Mouse (Mus musculus): ENCODE results near the gene Ppp6r1. TPM values are rescaled to one million over a fixed set of nuclear protein-coding genes. Genes with fewer than 3 reads are reported as not detected.
A peak's percentile ranks its signal among the peaks of the same experiment; 100 is the strongest.

Gene Ppp6r1
- total and polyA plus RNA-seq, 3 experiments: 89.5 to 167 TPM; not detected in 1

GRCm38 (mm10) chr7:4653780-4654179 lies 5.0 kb downstream of the Ppp6r1 start (continued):
- TF ChIP-seq USF2 (IDR thresholded peaks at IDR 0.05; ENCODE audit: borderline replicate concordance in 1 of 2, insufficient read depth in 1 of 2, low read depth in 1 of 2, low read length in 2 of 2) (no peak), MXI1 (IDR thresholded peaks at IDR 0.05; ENCODE audit: low read depth, low read length) (peak; percentile 73), TBP (IDR thresholded peaks at IDR 0.05; ENCODE audit: low read depth, low read length) (peak; percentile 87), KAT2A (conservative IDR thresholded peaks at IDR 0.05; ENCODE audit: low read depth, low read length) (peak; percentile 55), ELF1 (IDR thresholded peaks at IDR 0.05; ENCODE audit: low read depth, low read length) (peak; percentile 75), EP300 (IDR thresholded peaks at IDR 0.05; ENCODE audit: low read depth in 1 of 2, low read length in 2 of 2) (peak; percentile 76 to 92; a peak in 3 of 4 replicates), CHD1 (IDR thresholded peaks at IDR 0.05; ENCODE audit: low read depth, low read length) (0 out of 2 replicates have a peak, but pooled peaks have one; percentile 86), E2F4 (IDR thresholded peaks at IDR 0.05; ENCODE audit: borderline replicate concordance, low read depth, low read length) (0 out of 2 replicates have a peak, but pooled peaks have one; percentile 68), MAZ (IDR thresholded peaks at IDR 0.05; ENCODE audit: low read depth, low read length) (peak; percentile 74), MAX (IDR thresholded peaks at IDR 0.05; ENCODE audit: low read length) (peak; percentile 53), POLR2AphosphoS5 (IDR thresholded peaks at IDR 0.05; ENCODE audit: borderline replicate concordance, low read depth, low read length) (no peak), NELFE (IDR thresholded peaks at IDR 0.05; ENCODE audit: low read depth, low read length) (peak; percentile 71), ZMIZ1 (IDR thresholded peaks at IDR 0.05; ENCODE audit: low read depth, low read length) (0 out of 2 replicates have a peak, but pooled peaks have one; percentile 66), NRF1 (IDR thresholded peaks at IDR 0.05; ENCODE audit: insufficient read depth, low read depth, low read length, poor library complexity, severe bottlenecking) (no peak), RAD21 (IDR thresholded peaks at IDR 0.05; ENCODE audit: low read depth, low read length) (no peak), GABPA (IDR thresholded peaks at IDR 0.05; ENCODE audit: low read depth, low read length) (no peak), ZNF384 (IDR thresholded peaks at IDR 0.05; ENCODE audit: low read depth, low read length) (peak; percentile 6; the same call in 1 of the 2 replicates), MYC (IDR thresholded peaks at IDR 0.05; ENCODE audit: low read depth, low read length) (peak; percentile 64; the same call in 1 of the 2 replicates), USF1 (IDR thresholded peaks at IDR 0.05; ENCODE audit: low read depth, low read length) (no peak), UBTF (IDR thresholded peaks at IDR 0.05; ENCODE audit: borderline replicate concordance, insufficient read depth, low read depth, low read length) (no peak), SIN3A (IDR thresholded peaks at IDR 0.05; ENCODE audit: low read length) (peak; percentile 87), TAL1 (IDR thresholded peaks at IDR 0.05; ENCODE audit: low read length) (no peak), ZKSCAN1 (IDR thresholded peaks at IDR 0.05; ENCODE audit: low read depth, low read length) (no peak), ETS1 (IDR thresholded peaks at IDR 0.05; ENCODE audit: low read depth, low read length) (peak; percentile 88)

Measured in MEL (cell line).